Mouse (Mus musculus) intestine, postnatal 0 days (tissue): ENCODE results near the gene Ada. TPM values are rescaled to one million over a fixed set of nuclear protein-coding genes. Genes with fewer than 3 reads are reported as not detected.
A peak's percentile ranks its signal among the peaks of the same experiment; 100 is the strongest.

Source experiments
- ATAC-seq: fragments of 200-750 bp; cut with Nextera tagmentation; 2 replicates; pipeline ENCODE4 v1.8.0; 2017; ENCODE audit warnings: mild to moderate bottlenecking, moderate TSS enrichment, moderate library complexity
- H3K27ac ChIP-seq: fragments of 300-500 bp; sonication (generic); 2 replicates; pipeline ENCODE4 v1.5.1; 2014; ENCODE audit warnings: mild to moderate bottlenecking, low read depth, low read length, moderate library complexity
- H3K27me3 ChIP-seq: fragments of 300-500 bp; sonication (generic); replicated peaks from 2 replicates; pipeline ENCODE4 v1.6.1; 2014; ENCODE audit warnings: low read length, mixed read lengths; ENCODE audit not compliant: control insufficient read depth, insufficient read depth
- H3K36me3 ChIP-seq: fragments of 300-500 bp; sonication (generic); 2 replicates; pipeline ENCODE4 v1.6.1; 2014; ENCODE audit warnings: mild to moderate bottlenecking, moderate library complexity; ENCODE audit not compliant: control insufficient read depth, insufficient read depth
- H3K4me1 ChIP-seq: fragments of 300-500 bp; sonication (generic); replicated peaks from 2 replicates; pipeline ENCODE4 v1.6.1; 2014; ENCODE audit warnings: antibody characterized with exemption, low read length, mixed read lengths; ENCODE audit not compliant: control insufficient read depth, insufficient read depth
- H3K4me2 ChIP-seq: fragments of 300-500 bp; sonication (generic); replicated peaks from 2 replicates; pipeline ENCODE4 v1.6.1; 2014; ENCODE audit warnings: low read depth, mild to moderate bottlenecking, moderate library complexity
- H3K4me3 ChIP-seq: fragments of 300-500 bp; sonication (generic); 2 replicates; pipeline ENCODE4 v1.5.1; 2014; ENCODE audit warnings: low read depth, low read length
- H3K9ac ChIP-seq: fragments of 300-500 bp; sonication (generic); 2 replicates; pipeline ENCODE4 v1.6.1; 2014; ENCODE audit warnings: mild to moderate bottlenecking, low read depth, low read length
- H3K9me3 ChIP-seq: fragments of 300-500 bp; sonication (generic); 2 replicates; pipeline ENCODE4 v1.6.1; 2016; ENCODE audit warnings: mixed run types; ENCODE audit not compliant: control insufficient read depth
- CTCF ChIP-seq: sonication (generic); IDR thresholded peaks from 2 replicates; pipeline ENCODE4 v1.5.1; 2016; ENCODE audit warnings: low read depth, mild to moderate bottlenecking, control low read depth, antibody characterized with exemption, moderate library complexity
- WGBS: fragments of 180-500 bp; shearing (Covaris S2); extraction: QIAGEN DNeasy Blood & Tissue Kit; methylation state at CpG from one replicate; pipeline ENCODE4 v1.1.7; 2014; 5-methylcytosine and 5-hydroxymethylcytosine counted together
- polyA plus RNA-seq: library from polyadenylated mRNA; unstranded; fragments of >200 nt; fragmentation: Nextera tagmentation; extraction: Ambion mirVana; gene quantifications from 2 replicates; pipeline ENCODE4 v1.2.1, GENCODE M21; 2015

The Ada gene
- polyA plus RNA-seq, 1 experiment from 2014 or later, result 81.3 TPM

- peak; percentile 18; the same call in 1 of the 2 replicates for TF ChIP-seq CTCF
- WGBS, result 47% methylated on average over 14 of the region's 16 CpGs
- Histone ChIP-seq H3K27me3 (no peaks in the 10 kb centered on the region), H3K9ac (no peak overlapping the region), H3K4me3 (no peak overlapping the region), H3K4me2 (0 out of 2 replicates have a peak overlapping the region, but pooled peaks have one; percentile 6), H3K36me3 (no peaks in the 10 kb centered on the region), H3K4me1 (peaks cover 6% of the 10 kb centered on the region), H3K9me3 (no peaks in the 10 kb centered on the region), H3K27ac (peak overlapping the region; percentile 54; the same call in 1 of the 2 replicates)
- 0 out of 2 replicates have a peak, but pooled peaks have one; percentile 33 for ATAC-seq
Observed at GRCm38 (mm10) chr2:163697764-163698480, 52.1 kb downstream of the Ada start.

- Histone ChIP-seq H3K9me3 (no peaks in the 10 kb centered on the region), H3K27ac (no peak overlapping the region), H3K4me2 (no peak overlapping the region), H3K36me3 (no peaks in the 10 kb centered on the region), H3K4me1 (peaks cover 10% of the 10 kb centered on the region), H3K4me3 (no peak overlapping the region), H3K27me3 (no peaks in the 10 kb centered on the region), H3K9ac (no peak overlapping the region)
- no peak for TF ChIP-seq CTCF
- WGBS, result 66% methylated on average over 2 of the region's 2 CpGs
- no peak for ATAC-seq
Observed at GRCm38 (mm10) chr2:163696763-163697162, 53.3 kb downstream of the Ada start.

GRCm38 (mm10) chr2:163693716-163694314 lies 56.2 kb downstream of the Ada start:
- 61% methylated on average over 9 of the region's 9 CpGs for WGBS
- Histone ChIP-seq H3K27me3 (no peaks in the 10 kb centered on the region), H3K27ac (peak overlapping the region; percentile 50; the same call in 1 of the 2 replicates), H3K4me2 (peak overlapping the region; percentile 37), H3K4me3 (no peak overlapping the region), H3K9me3 (no peaks in the 10 kb centered on the region), H3K9ac (no peak overlapping the region), H3K36me3 (no peaks in the 10 kb centered on the region), H3K4me1 (peaks cover 10% of the 10 kb centered on the region)
- no peak for ATAC-seq
- no peak for TF ChIP-seq CTCF

- H3K4me1 ChIP-seq, result peaks cover 10% of the 10 kb centered on the region
- no peaks in the 10 kb centered on the region for H3K27me3 ChIP-seq
- ATAC-seq, result no peak
- no peak for TF ChIP-seq CTCF
- H3K4me3 ChIP-seq, result no peak overlapping the region
- H3K36me3 ChIP-seq, result no peaks in the 10 kb centered on the region
- WGBS, result 79% methylated on average over 3 of the region's 3 CpGs
- H3K27ac ChIP-seq, result peak overlapping the region; percentile 50; the same call in 1 of the 2 replicates
- no peaks in the 10 kb centered on the region for H3K9me3 ChIP-seq
- H3K4me2 ChIP-seq, result peak overlapping the region; percentile 37; the same call in 1 of the 2 replicates
- H3K9ac ChIP-seq, result no peak overlapping the region
Observed at GRCm38 (mm10) chr2:163692873-163693612, 57.0 kb downstream of the Ada start.

- 73% methylated on average over 6 of the region's 6 CpGs for WGBS
- Histone ChIP-seq H3K9me3 (no peaks in the 10 kb centered on the region), H3K27me3 (no peaks in the 10 kb centered on the region), H3K4me3 (no peak overlapping the region), H3K9ac (no peak overlapping the region), H3K4me2 (no peak overlapping the region), H3K4me1 (peaks cover 10% of the 10 kb centered on the region), H3K36me3 (no peaks in the 10 kb centered on the region), H3K27ac (no peak overlapping the region)
- ATAC-seq, result no peak
- TF ChIP-seq CTCF, result no peak
Observed at GRCm38 (mm10) chr2:163691846-163692605, 58.0 kb downstream of the Ada start.
